12 mouse cellular contexts compared by ENCODE assay signal in genomic region chr6:121087127-121087526, GRCm38 (mm10). TPM values are rescaled to one million over a fixed set of nuclear protein-coding genes. Genes with fewer than 3 reads are reported as not detected.
DNase-seq lines count a peak whose midpoint lies in the region; TF ChIP-seq lines count a peak whose summit lies in the region.
"Had no signal": no experiment of that assay in that cellular context is flagged by ENCODE, and none has a peak within 500 bp of the region (broad histone marks: within the 10 kb centered on the region; RNA-seq: fewer than 3 reads in every experiment).

No protein-coding gene starts in this region.

- no peak for TF ChIP-seq CTCF in gastrocnemius, adult 2 months (IDR thresholded peaks at IDR 0.05)
- no peak for TF ChIP-seq CTCF in kidney, adult 2 months (conservative IDR thresholded peaks at IDR 0.05; ENCODE audit: insufficient read depth, insufficient read length, low read depth, low read length)

- no peaks in the 10 kb centered on the region for H3K27me3 ChIP-seq in kidney, adult 2 months (replicated peaks; ENCODE audit: control insufficient read depth, insufficient read depth, low read length)

- intact Hi-C loops in gastrocnemius, adult 2 months (cut with DNase I) = no loop called here

- H3K4me3 ChIP-seq in gastrocnemius, adult 2 months = peak overlapping the region; percentile 47
- no peak overlapping the region for H3K4me3 ChIP-seq in kidney, adult 2 months (ENCODE audit: insufficient read depth, low read depth, low read length)
- H3K4me3 ChIP-seq: midbrain, embryonic 10.5 days had no signal

- H3K27ac ChIP-seq in gastrocnemius, adult 2 months = peak overlapping the region; percentile 87
- peak overlapping the region; percentile 93 for H3K27ac ChIP-seq in kidney, adult 2 months (ENCODE audit: insufficient read depth, low read depth, low read length)
- H3K27ac ChIP-seq: liver, embryonic 14.5 days had no signal

- no peaks in the 10 kb centered on the region for H3K36me3 ChIP-seq in kidney, adult 2 months (ENCODE audit: control insufficient read depth, insufficient read depth, low read length)

- 30% methylated on average over 10 of the region's 10 CpGs for WGBS in kidney, adult 2 months

- TF ChIP-seq POLR2A in kidney, adult 2 months (IDR thresholded peaks at IDR 0.05; ENCODE audit: low read depth, low read length) = no peak

- peak; percentile 46 for DNase-seq in gastrocnemius, adult 2 months
- DNase-seq in gastrocnemius, adult 8-10 months (ENCODE audit: low spot score in 2 of 2) = no peak
- peak; percentile 42 for DNase-seq in kidney, adult 2 months
- no peak for DNase-seq in kidney, adult 18-20 months
- peak; percentile 29 for DNase-seq in thymus, postnatal 4 days
- no peak for DNase-seq in thymus, postnatal 10 days (ENCODE audit: low spot score in 2 of 2)
- no peak for DNase-seq in B cell, adult 2 months
- no peak for DNase-seq in gastrocnemius, postnatal 4 days (ENCODE audit: low spot score in 2 of 2)
- DNase-seq: forebrain, postnatal 0 days; thymus, postnatal 36 days had no signal

- H3K4me1 ChIP-seq in kidney, adult 2 months (ENCODE audit: control insufficient read depth, insufficient read depth, low read length) = peaks cover 42% of the 10 kb centered on the region

RNA-seq across cellular contexts. Expression of gene Mical3, which starts 43.7 kb away (rescaled TPM):
- 10 to 100 TPM; 53.3 to 71.9 TPM for total RNA-seq in gastrocnemius, adult 2 months (2021)
- 10 to 100 TPM; 55.7 to 68.0 (median 57.4) TPM for total RNA-seq in gastrocnemius, adult 8-10 months (2022)
- 16.1 and 17.5 TPM in 2 replicates for polyA plus RNA-seq in kidney, adult 2 months (2012; rRNA removed)
- 100 to 1,000 TPM in 1 of 2 experiments, 10 to 100 TPM in 1; 99.9 to 103 TPM for total RNA-seq in gastrocnemius, postnatal 4 days (2021)

Comparison
In these comparisons a context has a peak if more than half of its experiments do, and no peak if none do; other contexts are left out.
1. DNase-seq: peak in gastrocnemius, adult 2 months (single experiment), kidney, adult 2 months (single experiment) and thymus, postnatal 4 days (single experiment); none in gastrocnemius, adult 8-10 months (0 of 2), kidney, adult 18-20 months (single experiment), thymus, postnatal 10 days (0 of 2), B cell, adult 2 months (0 of 2) and gastrocnemius, postnatal 4 days (0 of 2).